Mouse (Mus musculus): ENCODE data around the gene H2afy. TPM values are rescaled to one million over a fixed set of nuclear protein-coding genes. Genes with fewer than 3 reads are reported as not detected.

The H2afy gene
- polyA plus RNA-seq, 1 experiment = 4.7 TPM

DNA sequence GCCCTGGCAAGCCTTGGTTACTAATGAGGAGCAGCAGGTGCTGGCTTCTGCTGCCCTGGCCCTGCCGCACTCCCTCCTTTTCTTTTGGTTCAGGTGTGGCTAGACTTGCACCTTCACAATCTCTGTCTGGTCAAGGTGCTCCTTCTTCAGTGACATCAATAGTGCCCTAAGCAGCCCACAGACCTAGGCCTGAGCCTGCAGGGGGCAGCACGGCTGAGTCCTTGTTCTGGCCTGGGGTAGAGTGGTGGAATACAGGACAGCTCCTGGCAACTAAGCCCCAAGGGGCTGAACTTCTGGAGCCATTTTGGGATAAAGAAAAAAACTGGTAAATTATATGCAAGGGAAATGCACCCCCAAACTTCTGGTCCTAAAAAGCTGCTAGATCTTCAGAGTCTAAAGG, 45.6 kb downstream of the H2afy start:
- Histone ChIP-seq H3K9me3 (ENCODE audit: control insufficient read depth, low read length) (no peaks in the 10 kb centered on the region), H3K27me3 (ENCODE audit: control insufficient read depth) (no peaks in the 10 kb centered on the region), H3K4me3 (replicated peaks) (no peak overlapping the region), H3K4me1 (ENCODE audit: control insufficient read depth) (no peaks in the 10 kb centered on the region), H3K36me3 (ENCODE audit: control insufficient read depth) (peaks cover 90% of the 10 kb centered on the region)
- TF ChIP-seq TAL1 (IDR thresholded peaks at IDR 0.05; ENCODE audit: low read length) (no peak), GATA1 (IDR thresholded peaks at IDR 0.05; ENCODE audit: low read length) (no peak)

DNA sequence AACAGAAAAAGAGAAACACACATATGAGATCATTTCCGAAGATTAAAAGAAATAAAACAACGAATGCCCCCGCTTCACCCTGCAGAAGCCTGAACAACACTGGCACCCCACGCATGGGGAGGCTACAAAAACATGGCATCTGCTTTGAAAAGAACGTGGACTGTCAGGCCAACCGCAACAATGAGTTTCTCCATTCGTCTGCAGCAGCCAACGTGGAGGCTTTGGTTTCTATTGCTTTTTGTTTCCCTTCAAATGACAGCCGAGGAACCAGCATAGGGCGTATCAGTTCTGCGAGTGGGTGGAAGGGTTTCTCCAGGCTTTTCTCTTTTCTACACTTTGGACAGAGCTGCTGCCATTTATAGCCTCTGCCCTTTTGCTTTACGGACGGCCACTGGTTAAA, 47.6 kb downstream of the H2afy start:
- H3K4me1 ChIP-seq (ENCODE audit: control insufficient read depth) = no peaks in the 10 kb centered on the region
- TF ChIP-seq TAL1 (IDR thresholded peaks at IDR 0.05; ENCODE audit: low read length) (no peak), GATA1 (IDR thresholded peaks at IDR 0.05; ENCODE audit: low read length) (no peak)
- H3K36me3 ChIP-seq (ENCODE audit: control insufficient read depth) = peaks cover 90% of the 10 kb centered on the region
- no peak overlapping the region for H3K4me3 ChIP-seq (replicated peaks)
- no peaks in the 10 kb centered on the region for H3K9me3 ChIP-seq (ENCODE audit: control insufficient read depth, low read length)
- no peaks in the 10 kb centered on the region for H3K27me3 ChIP-seq (ENCODE audit: control insufficient read depth)

DNA sequence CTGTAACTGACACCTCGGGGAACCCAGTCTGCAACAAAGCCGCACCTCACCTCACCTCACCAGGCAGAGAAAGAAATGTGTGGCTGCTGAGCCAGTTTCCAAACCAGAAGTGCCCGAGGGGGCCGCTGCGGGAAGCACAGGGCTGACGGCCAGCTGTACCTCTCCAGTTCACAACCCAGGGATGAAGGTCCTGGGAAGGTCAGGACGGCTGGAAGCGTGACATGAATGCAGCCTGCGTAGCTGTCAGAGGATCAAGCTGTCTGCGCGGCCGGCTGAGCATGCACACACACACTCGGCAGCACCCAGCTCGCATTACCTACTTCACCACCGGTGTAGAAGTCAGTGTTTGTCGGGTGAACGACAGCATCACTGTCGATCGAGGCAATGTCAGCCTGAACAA, 48.2 kb downstream of the H2afy start:
- peaks cover 91% of the 10 kb centered on the region for H3K36me3 ChIP-seq (ENCODE audit: control insufficient read depth)
- H3K27me3 ChIP-seq (ENCODE audit: control insufficient read depth) = no peaks in the 10 kb centered on the region
- no peaks in the 10 kb centered on the region for H3K9me3 ChIP-seq (ENCODE audit: control insufficient read depth, low read length)
- no peak for TF ChIP-seq GATA1 (IDR thresholded peaks at IDR 0.05; ENCODE audit: low read length)
- TF ChIP-seq TAL1 (IDR thresholded peaks at IDR 0.05; ENCODE audit: low read length) = no peak
- H3K4me3 ChIP-seq (replicated peaks) = no peak overlapping the region
- no peaks in the 10 kb centered on the region for H3K4me1 ChIP-seq (ENCODE audit: control insufficient read depth)

DNA sequence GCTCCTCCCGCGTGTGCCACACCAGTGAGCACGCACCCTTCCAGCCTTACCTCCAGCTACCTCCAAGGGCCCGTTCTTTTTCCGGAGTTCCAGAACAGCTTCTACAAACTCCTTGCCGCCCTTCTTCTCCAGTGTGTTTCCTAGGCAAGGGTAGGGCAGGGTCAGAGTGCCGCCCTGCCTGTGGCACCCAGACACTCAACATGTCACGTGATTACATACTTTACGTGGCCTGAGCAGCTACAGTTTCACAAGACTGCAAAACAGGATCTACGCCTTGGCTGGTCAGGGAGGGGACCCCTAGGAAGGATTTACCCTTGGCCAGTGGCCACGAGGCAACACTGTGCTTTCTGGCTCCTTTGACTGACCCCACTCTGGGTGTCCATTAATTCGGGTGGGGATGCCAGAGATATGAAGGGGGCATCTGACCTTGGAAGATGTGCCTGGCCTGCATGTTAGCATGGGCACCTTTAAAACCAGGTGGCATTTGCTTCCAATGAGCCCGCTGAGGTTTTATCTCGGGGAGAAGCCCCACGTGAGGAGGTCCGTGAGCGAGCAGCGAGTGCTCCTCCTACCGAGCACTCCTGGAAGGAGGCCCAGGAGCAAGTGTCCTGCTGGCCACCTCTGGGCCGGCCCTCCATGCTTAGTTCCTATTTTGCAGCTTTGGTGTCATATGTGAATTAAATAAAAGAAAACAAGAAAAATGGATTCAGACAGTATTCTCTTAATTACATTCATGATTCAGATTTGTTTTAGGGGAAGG, 51.8 kb downstream of the H2afy start:
- Histone ChIP-seq H3K4me1 (ENCODE audit: control insufficient read depth) (no peaks in the 10 kb centered on the region), H3K4me3 (replicated peaks) (no peak overlapping the region), H3K9me3 (ENCODE audit: control insufficient read depth, low read length) (no peaks in the 10 kb centered on the region), H3K27me3 (ENCODE audit: control insufficient read depth) (no peaks in the 10 kb centered on the region), H3K36me3 (ENCODE audit: control insufficient read depth) (peaks cover 96% of the 10 kb centered on the region)
- TF ChIP-seq TAL1 (IDR thresholded peaks at IDR 0.05; ENCODE audit: low read length) (no peak), GATA1 (IDR thresholded peaks at IDR 0.05; ENCODE audit: low read length) (no peak)

DNA sequence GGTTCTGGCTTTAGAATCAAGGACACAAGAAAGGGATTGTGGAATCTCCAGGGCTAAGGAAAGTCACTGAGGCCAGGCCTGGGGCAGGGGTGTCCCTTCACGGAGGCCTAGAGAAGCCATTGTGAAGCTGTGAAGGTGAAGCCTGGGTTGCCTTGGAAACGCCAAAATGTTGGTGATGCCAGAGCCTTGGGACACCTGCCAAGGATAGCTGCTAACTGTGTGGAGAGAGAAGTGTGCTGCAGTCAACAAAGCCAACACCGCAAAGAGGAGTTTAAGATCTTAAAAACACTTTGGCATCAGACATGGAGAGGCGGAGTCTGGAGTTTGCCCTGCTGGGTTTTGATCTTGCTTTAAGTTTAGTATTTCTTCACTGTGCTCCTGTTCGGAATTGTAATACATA, 54.5 kb downstream of the H2afy start:
- no peaks in the 10 kb centered on the region for H3K9me3 ChIP-seq (ENCODE audit: control insufficient read depth, low read length)
- H3K27me3 ChIP-seq (ENCODE audit: control insufficient read depth) = no peaks in the 10 kb centered on the region
- no peak overlapping the region for H3K4me3 ChIP-seq (replicated peaks)
- H3K36me3 ChIP-seq (ENCODE audit: control insufficient read depth) = peaks cover 97% of the 10 kb centered on the region
- TF ChIP-seq GATA1 (IDR thresholded peaks at IDR 0.05; ENCODE audit: low read length) = no peak
- TF ChIP-seq TAL1 (IDR thresholded peaks at IDR 0.05; ENCODE audit: low read length) = no peak
- no peaks in the 10 kb centered on the region for H3K4me1 ChIP-seq (ENCODE audit: control insufficient read depth)

DNA sequence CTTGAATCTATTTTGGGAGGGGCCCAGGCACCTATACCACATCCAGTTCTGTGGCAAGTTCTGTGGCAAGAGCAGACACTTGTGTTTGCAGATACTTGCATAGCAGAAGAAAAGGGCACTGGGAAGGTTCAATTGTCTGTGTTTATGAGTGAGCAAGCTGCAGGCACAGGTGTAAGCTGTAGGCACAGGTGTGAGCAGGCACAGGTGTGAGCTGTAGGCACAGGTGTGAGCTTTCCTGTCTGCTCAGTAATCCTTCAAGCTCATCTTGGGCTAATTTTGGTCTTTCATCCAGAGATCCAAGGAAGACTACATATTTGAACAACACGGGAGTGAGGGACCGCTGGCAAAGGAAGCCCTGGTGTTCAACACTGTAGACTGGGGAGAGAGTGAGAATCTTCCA, 56.5 kb downstream of the H2afy start:
- TF ChIP-seq GATA1 (IDR thresholded peaks at IDR 0.05; ENCODE audit: low read length) = no peak
- no peak for TF ChIP-seq TAL1 (IDR thresholded peaks at IDR 0.05; ENCODE audit: low read length)
- no peaks in the 10 kb centered on the region for H3K27me3 ChIP-seq (ENCODE audit: control insufficient read depth)
- no peaks in the 10 kb centered on the region for H3K4me1 ChIP-seq (ENCODE audit: control insufficient read depth)
- peaks cover 99% of the 10 kb centered on the region for H3K36me3 ChIP-seq (ENCODE audit: control insufficient read depth)
- no peaks in the 10 kb centered on the region for H3K9me3 ChIP-seq (ENCODE audit: control insufficient read depth, low read length)
- no peak overlapping the region for H3K4me3 ChIP-seq (replicated peaks)

DNA sequence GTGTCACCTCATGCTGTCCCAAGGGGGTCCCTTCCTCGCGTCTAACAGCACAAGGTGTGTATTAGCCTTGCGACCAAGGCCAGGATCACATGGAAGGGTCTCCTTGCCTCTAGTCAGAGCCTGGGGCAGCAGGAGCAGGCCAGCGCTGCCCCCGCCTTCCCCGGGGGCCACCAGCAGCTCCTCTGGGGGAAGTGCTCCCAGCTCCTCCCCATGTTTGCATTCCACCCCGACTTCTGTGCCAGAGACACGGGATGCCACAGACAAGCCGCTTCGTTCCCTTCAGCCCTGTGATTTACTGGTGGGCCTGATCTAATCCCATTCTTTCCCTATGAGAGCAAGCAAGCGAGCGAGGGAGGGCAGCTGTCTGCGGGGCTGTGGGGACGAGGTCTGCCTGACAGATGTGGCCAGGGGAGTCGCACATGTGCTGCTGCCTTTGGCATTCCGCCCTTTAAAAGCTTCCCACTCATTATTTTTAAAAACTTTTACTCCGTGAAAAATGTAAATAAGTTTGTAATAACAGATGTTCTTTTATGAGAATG, 57.4 kb downstream of the H2afy start:
- H3K4me3 ChIP-seq (replicated peaks) = no peak overlapping the region
- TF ChIP-seq GATA1 (IDR thresholded peaks at IDR 0.05; ENCODE audit: low read length) (no peak), TAL1 (IDR thresholded peaks at IDR 0.05; ENCODE audit: low read length) (no peak)
- no peaks in the 10 kb centered on the region for H3K27me3 ChIP-seq (ENCODE audit: control insufficient read depth)
- H3K36me3 ChIP-seq (ENCODE audit: control insufficient read depth) = peaks cover 99% of the 10 kb centered on the region
- no peaks in the 10 kb centered on the region for H3K9me3 ChIP-seq (ENCODE audit: control insufficient read depth, low read length)
- no peaks in the 10 kb centered on the region for H3K4me1 ChIP-seq (ENCODE audit: control insufficient read depth)

DNA sequence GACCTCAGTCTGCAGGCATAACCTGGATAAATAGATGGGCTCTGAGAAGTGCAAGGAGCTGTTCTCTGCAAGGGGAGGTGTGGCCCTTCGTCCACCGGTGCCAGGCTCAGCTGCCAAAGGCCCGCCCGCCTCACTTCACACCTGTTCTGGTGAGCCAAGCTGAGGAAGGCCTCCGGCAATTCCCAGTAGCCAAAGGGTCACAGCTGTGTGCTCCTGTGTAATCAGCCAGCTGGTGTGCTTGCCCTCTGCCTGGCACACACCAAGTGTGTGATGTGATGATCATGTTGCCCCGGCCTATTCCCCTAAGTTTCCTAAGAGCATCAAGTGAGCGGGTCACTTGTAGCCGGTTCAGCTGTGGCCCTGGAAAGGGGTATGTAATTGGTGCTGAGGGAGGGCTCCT, 60.2 kb downstream of the H2afy start:
- no peak for TF ChIP-seq TAL1 (IDR thresholded peaks at IDR 0.05; ENCODE audit: low read length)
- Histone ChIP-seq H3K9me3 (ENCODE audit: control insufficient read depth, low read length) (no peaks in the 10 kb centered on the region), H3K4me1 (ENCODE audit: control insufficient read depth) (no peaks in the 10 kb centered on the region), H3K27me3 (ENCODE audit: control insufficient read depth) (no peaks in the 10 kb centered on the region), H3K36me3 (ENCODE audit: control insufficient read depth) (peaks cover 94% of the 10 kb centered on the region), H3K4me3 (replicated peaks) (no peak overlapping the region)

DNA sequence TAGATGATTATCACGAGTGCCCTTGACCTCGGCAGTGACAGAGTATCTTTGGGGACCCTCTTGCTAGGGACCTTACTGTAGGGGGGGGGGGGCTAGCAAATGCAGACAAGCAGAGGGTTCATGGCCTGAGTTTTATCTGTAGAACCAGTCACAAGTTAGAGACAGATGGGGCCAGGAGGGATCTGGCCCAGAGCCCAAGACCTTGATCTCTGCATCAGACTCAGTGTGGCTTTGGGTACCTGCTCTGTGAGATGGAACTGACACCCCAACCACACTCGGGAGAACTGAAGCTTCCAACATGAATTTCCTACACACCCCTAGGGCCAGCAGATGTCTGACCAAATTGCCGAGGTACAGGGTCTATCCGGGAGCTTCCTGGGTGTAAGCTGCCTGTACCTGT, 63.0 kb downstream of the H2afy start:
- Histone ChIP-seq H3K4me1 (ENCODE audit: control insufficient read depth) (no peaks in the 10 kb centered on the region), H3K36me3 (ENCODE audit: control insufficient read depth) (peaks cover 71% of the 10 kb centered on the region), H3K4me3 (replicated peaks) (no peak overlapping the region), H3K27me3 (ENCODE audit: control insufficient read depth) (no peaks in the 10 kb centered on the region), H3K9me3 (ENCODE audit: control insufficient read depth, low read length) (no peaks in the 10 kb centered on the region)
- no peak for TF ChIP-seq GATA1 (IDR thresholded peaks at IDR 0.05; ENCODE audit: low read length)

DNA sequence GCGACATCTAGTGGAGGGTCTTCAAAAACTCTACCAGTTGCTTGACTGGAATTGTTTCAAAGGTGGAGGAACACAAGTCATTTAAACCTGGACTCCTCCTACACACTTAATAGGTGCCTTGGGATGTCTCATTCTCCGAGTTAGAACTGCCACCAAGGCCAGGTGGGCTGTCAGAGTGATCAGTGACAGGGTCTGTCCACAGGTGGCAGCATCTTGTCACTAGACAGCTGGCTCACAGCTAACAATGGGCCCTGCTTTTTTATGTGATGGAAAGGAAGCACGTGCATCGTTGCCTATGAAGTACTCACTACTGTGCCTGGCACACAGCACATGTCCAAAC, 63.9 kb downstream of the H2afy start:
- Histone ChIP-seq H3K36me3 (ENCODE audit: control insufficient read depth) (peaks cover 62% of the 10 kb centered on the region), H3K4me1 (ENCODE audit: control insufficient read depth) (no peaks in the 10 kb centered on the region), H3K27me3 (ENCODE audit: control insufficient read depth) (no peaks in the 10 kb centered on the region), H3K4me3 (replicated peaks) (no peak overlapping the region), H3K9me3 (ENCODE audit: control insufficient read depth, low read length) (no peaks in the 10 kb centered on the region)
- TF ChIP-seq GATA1 (IDR thresholded peaks at IDR 0.05; ENCODE audit: low read length) (no peak), TAL1 (IDR thresholded peaks at IDR 0.05; ENCODE audit: low read length) (no peak)

Data from erythroblast, embryonic 14.5 days (primary cell).